Mouse (Mus musculus) liver, adult 2 months (tissue): ENCODE measurements around the gene Cd300ld3. TPM values are rescaled to one million over a fixed set of nuclear protein-coding genes. Genes with fewer than 3 reads are reported as not detected.

Experiments
- DNase-seq: peaks from one replicate; pipeline ENCODE4 v3.0.0-alpha.2; 2011; ENCODE audit warnings: low read depth, low spot score; ENCODE audit errors: extremely low read depth
- H3K27ac ChIP-seq: fragments of 200-500 bp; replicated peaks from 2 replicates; pipeline ENCODE4 v1.5.1; 2012; ENCODE audit warnings: low read depth, mild to moderate bottlenecking, control low read depth, inconsistent platforms, low read length; ENCODE audit not compliant: insufficient read depth
- H3K27me3 ChIP-seq: fragments of 200-500 bp; 2 replicates; pipeline ENCODE4 v1.6.1; 2012; ENCODE audit warnings: mild to moderate bottlenecking, moderate library complexity, low read length, inconsistent platforms; ENCODE audit not compliant: control insufficient read depth, insufficient read depth
- H3K36me3 ChIP-seq: fragments of 200-500 bp; 2 replicates; pipeline ENCODE4 v1.6.1; 2012; ENCODE audit warnings: low read length, inconsistent platforms; ENCODE audit not compliant: control insufficient read depth, insufficient read depth
- H3K4me1 ChIP-seq: fragments of 200-500 bp; 2 replicates; pipeline ENCODE4 v1.6.1; 2011; ENCODE audit warnings: low read length; ENCODE audit not compliant: control insufficient read depth, insufficient read depth
- H3K4me3 ChIP-seq: fragments of 200-500 bp; 2 replicates; pipeline ENCODE4 v1.5.1; 2011; ENCODE audit warnings: low read depth, mild to moderate bottlenecking, control low read depth, low read length, moderate library complexity; ENCODE audit not compliant: insufficient read depth
- H3K79me2 ChIP-seq: fragments of 200-500 bp; 2 replicates; pipeline ENCODE4 v1.6.1; 2012; ENCODE audit warnings: inconsistent platforms, mild to moderate bottlenecking, low read length, moderate library complexity; ENCODE audit not compliant: control insufficient read depth, insufficient read depth
- H3K9ac ChIP-seq: fragments of 200-500 bp; 2 replicates; pipeline ENCODE4 v1.6.1; 2012; ENCODE audit warnings: low read depth, mild to moderate bottlenecking, control low read depth, inconsistent platforms, low read length
- CTCF ChIP-seq: fragments of 200-500 bp; IDR thresholded peaks from 2 replicates; pipeline ENCODE4 v1.5.1; 2011; ENCODE audit warnings: low read depth, low read length, control low read depth
- POLR2A ChIP-seq: fragments of 200-500 bp; IDR thresholded peaks from 2 replicates; pipeline ENCODE4 v1.6.1; 2011; ENCODE audit warnings: low read length, control low read depth; ENCODE audit not compliant: insufficient read depth; ENCODE audit errors: extremely low read depth
- WGBS: fragments of 180-500 bp; shearing (Covaris S2); methylation state at CpG from one replicate; pipeline ENCODE4 v1.1.7; 2018; 5-methylcytosine and 5-hydroxymethylcytosine counted together
- polyA plus RNA-seq: library from polyadenylated mRNA; depleted of rRNA; stranded (reverse); fragments of >200 nt; gene quantifications from 2 replicates; pipeline ENCODE4 v1.2.3, GENCODE M21; 2012; rRNA removed
- total RNA-seq: library from RNA; depleted of rRNA; stranded (reverse); fragments of >200 nt; gene quantifications from 2 replicates; pipeline ENCODE4 v1.2.3, GENCODE M21; 2014; rRNA removed

Cd300ld3 gene
- 3.7 and 4.1 TPM in 2 replicates for total RNA-seq
- 3.3 and 5.4 TPM in 2 replicates for polyA plus RNA-seq

DNA sequence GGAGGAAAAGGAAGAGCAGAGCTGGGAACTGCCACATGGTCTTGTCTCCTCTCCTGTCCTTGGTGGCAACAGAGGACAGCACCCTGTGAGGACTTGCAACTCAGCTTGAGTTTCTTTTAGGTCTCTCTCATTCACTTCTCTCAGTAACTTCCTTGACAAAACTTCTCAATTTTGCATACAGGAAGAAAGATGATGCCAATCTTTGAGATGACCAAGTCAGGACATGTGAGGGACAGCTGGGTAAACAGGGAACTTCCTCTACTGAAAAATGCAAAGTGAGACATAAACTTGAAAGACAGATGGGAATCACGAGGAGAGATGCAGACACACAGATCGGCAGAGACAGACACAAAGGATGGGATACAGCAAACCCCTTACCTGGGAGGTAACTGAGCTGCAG lies at the start of gene Cd300ld3:
Cd300ld3 (minus strand) TSS at position 151 of the 400 bp plus-strand sequence.
- Histone ChIP-seq H3K4me1 (no peaks in the 10 kb centered on the region), H3K9ac (no peak within 1 kb of the TSS), H3K27ac (no peak within 1 kb of the TSS), H3K79me2 (no peaks in the 10 kb centered on the region), H3K27me3 (no peaks in the 10 kb centered on the region), H3K36me3 (no peaks in the 10 kb centered on the region), H3K4me3 (no peak within 1 kb of the TSS)
- WGBS: 67% methylated on average over 2 of the region's 2 CpGs
- TF ChIP-seq POLR2A (no peak), CTCF (no peak)
- DNase-seq: peak; percentile 39

GRCm38 (mm10) chr11:115092140-115092539 lies 43.9 kb upstream of the Cd300ld3 start:
- Histone ChIP-seq H3K4me1 (no peaks in the 10 kb centered on the region), H3K9ac (no peak overlapping the region), H3K27ac (no peak overlapping the region), H3K36me3 (no peaks in the 10 kb centered on the region), H3K27me3 (peaks cover 7% of the 10 kb centered on the region), H3K79me2 (no peaks in the 10 kb centered on the region), H3K4me3 (no peak overlapping the region)
- no peak for DNase-seq
- TF ChIP-seq CTCF (no peak), POLR2A (no peak)
- WGBS: 16% methylated on average over 4 of the region's 4 CpGs

DNA sequence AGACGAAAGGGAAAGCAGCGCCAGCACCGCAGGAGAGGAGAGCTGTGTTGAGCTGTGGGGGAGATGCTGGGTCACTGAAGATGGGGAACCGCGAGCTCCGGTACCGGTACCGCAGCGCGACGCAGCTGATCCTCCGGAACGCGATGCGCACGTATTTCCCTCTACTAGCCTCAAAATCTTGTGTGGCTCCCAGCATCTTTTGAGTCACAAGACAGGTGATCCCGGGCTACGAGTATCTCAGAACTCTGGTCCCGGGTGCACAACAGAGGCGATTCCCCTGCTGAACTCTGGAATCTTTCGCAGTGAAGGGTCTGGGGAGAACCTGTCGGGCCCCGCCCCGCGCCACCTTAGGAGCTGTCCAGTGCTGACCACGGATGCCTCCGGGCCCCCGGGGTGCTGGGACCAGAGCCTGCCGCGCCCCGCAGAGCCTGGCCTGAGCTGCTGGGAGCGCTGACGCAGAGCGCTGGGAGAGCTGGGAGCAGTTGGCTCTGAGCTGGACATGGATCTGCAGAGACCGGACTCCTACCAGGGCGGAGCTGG lies 43.2 kb upstream of the Cd300ld3 start, which contains the start of gene Rab37:
Rab37 (plus strand) TSS at position 70 of the 540 bp plus-strand sequence.
- 5% methylated on average over 36 of the region's 36 CpGs for WGBS
- peaks cover 7% of the 10 kb centered on the region for H3K27me3 ChIP-seq
- no peaks in the 10 kb centered on the region for H3K36me3 ChIP-seq
- H3K27ac ChIP-seq: no peak within 1 kb of the TSS
- no peak within 1 kb of the TSS for H3K4me3 ChIP-seq
- TF ChIP-seq POLR2A (no peak), CTCF (no peak)
- no peak within 1 kb of the TSS for H3K9ac ChIP-seq
- H3K79me2 ChIP-seq: no peaks in the 10 kb centered on the region
- DNase-seq: no peak
- H3K4me1 ChIP-seq: no peaks in the 10 kb centered on the region

DNA sequence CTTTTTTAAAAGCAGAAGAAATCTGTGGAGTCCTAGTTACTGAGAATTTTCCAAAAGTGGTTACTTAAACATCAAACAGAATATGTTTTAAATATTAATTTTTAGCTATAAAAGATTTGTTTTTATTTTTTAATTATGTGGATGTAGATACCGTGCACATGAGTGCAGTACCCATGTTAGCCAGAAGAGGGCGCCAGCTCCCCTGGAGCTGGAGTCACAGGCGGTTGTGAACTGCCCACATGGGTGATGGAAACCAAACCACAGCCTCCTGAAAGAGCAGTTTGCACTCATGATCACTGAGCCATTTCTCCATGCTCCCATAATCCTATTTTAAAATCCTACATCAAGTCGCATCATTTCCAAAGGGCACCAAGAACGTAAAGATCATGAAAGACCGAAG lies 41.6 kb upstream of the Cd300ld3 start:
- TF ChIP-seq CTCF (peak; percentile 69), POLR2A (no peak)
- Histone ChIP-seq H3K79me2 (no peaks in the 10 kb centered on the region), H3K36me3 (no peaks in the 10 kb centered on the region), H3K27ac (no peak overlapping the region), H3K27me3 (peaks cover 11% of the 10 kb centered on the region), H3K4me3 (no peak overlapping the region), H3K9ac (no peak overlapping the region), H3K4me1 (no peaks in the 10 kb centered on the region)
- DNase-seq: no peak
- WGBS: 64% methylated on average over 6 of the region's 6 CpGs

- DNase-seq: no peak
- no peak overlapping the region for H3K4me3 ChIP-seq
- no peak overlapping the region for H3K27ac ChIP-seq
- TF ChIP-seq POLR2A: no peak
- no peak for TF ChIP-seq CTCF
- H3K36me3 ChIP-seq: no peaks in the 10 kb centered on the region
- 59% methylated on average over 7 of the region's 7 CpGs for WGBS
- H3K27me3 ChIP-seq: peaks cover 5% of the 10 kb centered on the region
- no peaks in the 10 kb centered on the region for H3K4me1 ChIP-seq
- no peak overlapping the region for H3K9ac ChIP-seq
- no peaks in the 10 kb centered on the region for H3K79me2 ChIP-seq
Observed at GRCm38 (mm10) chr11:115086213-115086612, 38.0 kb upstream of the Cd300ld3 start.

GRCm38 (mm10) chr11:115085064-115085463 lies 36.9 kb upstream of the Cd300ld3 start:
- TF ChIP-seq CTCF: no peak
- no peak for TF ChIP-seq POLR2A
- Histone ChIP-seq H3K27me3 (peaks cover 4% of the 10 kb centered on the region; the same call in 1 of the 2 replicates), H3K79me2 (no peaks in the 10 kb centered on the region), H3K27ac (no peak overlapping the region), H3K36me3 (no peaks in the 10 kb centered on the region), H3K4me1 (no peaks in the 10 kb centered on the region), H3K9ac (no peak overlapping the region), H3K4me3 (no peak overlapping the region)
- no peak for DNase-seq
- 53% methylated on average over 8 of the region's 8 CpGs for WGBS
